Mouse (Mus musculus): ENCODE measurements around the gene Lgi4.

DNA sequence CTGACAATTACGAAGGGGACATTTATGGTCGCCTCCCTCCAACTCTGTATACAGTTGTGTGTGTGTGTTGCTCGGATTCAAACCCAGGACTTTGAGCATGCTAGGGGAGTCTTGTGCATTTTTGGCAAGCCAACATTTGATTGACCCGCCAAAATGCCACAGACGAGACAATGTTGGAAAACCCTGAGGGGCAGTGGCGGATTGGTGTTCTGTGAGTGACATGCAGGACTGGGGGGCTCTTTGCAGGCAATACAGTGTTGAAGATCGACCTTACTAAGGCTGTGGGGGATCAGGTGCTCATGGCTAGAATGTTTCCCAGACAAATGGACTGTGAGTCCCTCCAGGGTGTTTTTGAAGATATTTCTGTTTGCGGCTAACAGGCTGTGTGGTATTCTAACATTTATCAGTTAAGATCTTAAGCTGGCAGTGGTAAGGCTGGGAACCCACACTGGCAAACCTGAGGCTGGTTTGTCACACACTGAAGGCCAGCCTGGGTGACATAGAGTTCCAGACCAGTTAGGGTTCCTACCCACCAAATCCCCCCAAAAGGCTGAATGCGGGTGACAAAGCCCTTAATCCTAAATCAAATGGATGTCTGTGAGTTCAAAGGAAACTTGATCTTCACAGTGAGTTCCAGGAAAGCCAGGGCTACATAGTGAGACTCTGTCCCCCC lies 37.9 kb downstream of the Lgi4 start:
- TF ChIP-seq CTCF (IDR thresholded peaks at IDR 0.05; ENCODE audit: low read depth): no peak
- TF ChIP-seq EP300 (IDR thresholded peaks at IDR 0.05; ENCODE audit: low read depth): no peak

All from liver, postnatal 0 days (tissue).